Mouse (Mus musculus) lung, postnatal 10 days (tissue): ENCODE measurements around the gene Zfand5.

Source experiments
- DNase-seq: peaks from one replicate; pipeline ENCODE4 v3.0.0; 2021

Gene Zfand5

DNA sequence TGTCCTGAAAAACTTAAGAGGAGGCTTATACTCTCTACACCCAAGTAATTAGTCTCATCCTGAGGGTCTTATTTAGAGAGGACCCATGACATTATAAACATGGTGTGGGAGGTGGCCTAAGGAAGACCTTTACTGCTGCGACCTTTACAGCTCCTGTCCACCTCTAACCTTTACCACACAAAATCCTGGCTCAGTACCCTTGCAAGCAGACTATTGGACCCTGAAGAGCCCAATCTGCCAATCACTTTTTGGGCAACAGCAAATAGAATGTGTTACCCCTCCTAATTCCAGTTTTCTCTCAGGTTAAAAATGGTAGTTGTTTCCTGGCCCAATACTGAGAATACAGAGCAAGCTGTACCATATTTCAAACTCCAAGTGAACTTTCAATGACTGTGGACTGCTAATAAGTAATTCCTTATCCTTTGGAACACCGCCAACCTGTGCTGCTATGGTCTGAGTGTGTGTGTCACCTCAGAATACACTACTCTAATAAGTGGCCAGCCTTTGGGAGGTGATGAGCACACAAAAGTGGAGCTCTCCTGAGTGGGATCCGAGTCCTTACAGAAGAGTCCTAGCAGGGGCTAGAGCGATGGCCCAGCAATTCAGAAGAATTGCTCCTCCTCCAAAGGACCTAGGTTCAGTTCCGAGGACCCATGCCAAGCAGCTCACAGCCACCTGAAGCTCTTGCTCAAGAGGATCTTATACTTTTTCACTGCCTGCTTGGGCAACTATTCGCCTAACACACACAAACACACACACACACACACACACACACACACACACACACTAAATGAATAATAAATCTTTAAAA, 58.4 kb downstream of the Zfand5 start:
- no peak for DNase-seq

DNA sequence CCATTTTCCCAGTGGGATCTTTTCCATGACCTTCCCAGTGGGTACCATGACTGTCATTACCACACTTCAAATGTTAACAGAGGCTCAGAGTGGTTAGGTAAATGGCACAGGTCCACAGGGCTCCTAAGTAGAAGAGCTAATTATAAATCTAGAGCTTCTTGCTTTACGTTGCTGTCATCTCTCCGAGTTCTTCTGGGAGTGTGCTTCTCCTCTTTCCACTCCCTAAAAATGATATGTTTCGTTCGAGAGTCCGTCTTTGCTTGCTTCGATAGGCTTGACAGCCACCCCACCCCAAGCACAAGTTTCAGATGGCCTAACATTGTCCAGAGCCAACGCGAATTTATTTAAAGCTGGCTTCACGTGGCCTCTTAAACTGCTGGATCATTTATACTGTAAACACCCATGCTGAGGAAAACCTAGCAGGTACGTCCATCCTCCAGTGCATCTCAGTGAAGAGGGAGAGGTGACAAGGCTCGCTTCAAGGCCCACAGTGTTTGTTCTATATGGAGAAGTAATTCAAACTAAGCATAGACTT, 59.6 kb downstream of the Zfand5 start:
- no peak for DNase-seq
